Mouse (Mus musculus): Measurements from ENCODE around the gene Syngr2. TPM values are rescaled to one million over a fixed set of nuclear protein-coding genes. Genes with fewer than 3 reads are reported as not detected.

Gene Syngr2
- polyA plus RNA-seq, 2 experiments, result 36.5 to 50.4 TPM

- TF ChIP-seq CTCF (IDR thresholded peaks at IDR 0.05; ENCODE audit: low read depth), result no peak
- TF ChIP-seq EP300 (IDR thresholded peaks at IDR 0.05; ENCODE audit: low read depth), result peak; percentile 29
- Histone ChIP-seq H3K36me3 (replicated peaks; ENCODE audit: control insufficient read depth, insufficient read depth, low read depth) (peaks cover 37% of the 10 kb centered on the region), H3K4me1 (replicated peaks; ENCODE audit: control insufficient read depth in 2 of 2, insufficient read depth in 2 of 2, low read length in 1 of 2) (peaks cover 46 to 52% of the 10 kb centered on the region in 2 experiments), H3K9ac (replicated peaks) (peak overlapping the region; percentile 85), H3K4me2 (ENCODE audit: low read depth) (peak overlapping the region; percentile 87), H3K4me3 (ENCODE audit: insufficient read depth in 1 of 2, low read depth in 2 of 2, low read length in 2 of 2) (peak overlapping the region; percentile 77 to 88), H3K27ac (peak overlapping the region; percentile 99), H3K9me3 (ENCODE audit: control insufficient read depth, low read length) (no peaks in the 10 kb centered on the region), H3K27me3 (ENCODE audit: control insufficient read depth, insufficient read depth, low read length) (no peaks in the 10 kb centered on the region)
- ATAC-seq (ENCODE audit: insufficient read depth) (peak; percentile 54), DNase-seq (ENCODE audit: low read depth in 3 of 3, low spot score in 3 of 3) (peak in 1 of 3 experiments; percentile 55)
- WGBS (ENCODE audit: insufficient replicate concordance), result 0% methylated on average over 2 of the region's 2 CpGs
Observed at GRCm38 (mm10) chr11:117798160-117798541, 11.3 kb upstream of the Syngr2 start.

GRCm38 (mm10) chr11:117799174-117799573, 10.3 kb upstream of the Syngr2 start:
- no peak for TF ChIP-seq CTCF (IDR thresholded peaks at IDR 0.05; ENCODE audit: low read depth)
- TF ChIP-seq EP300 (IDR thresholded peaks at IDR 0.05; ENCODE audit: low read depth), result no peak
- WGBS (ENCODE audit: insufficient replicate concordance), result 39% methylated on average over 5 of the region's 5 CpGs
- DNase-seq (ENCODE audit: low read depth in 3 of 3, low spot score in 3 of 3) (no peak), ATAC-seq (ENCODE audit: insufficient read depth) (no peak)
- H3K4me3 ChIP-seq (ENCODE audit: insufficient read depth in 1 of 2, low read depth in 2 of 2, low read length in 2 of 2), result peak overlapping the region; percentile 77 to 88
- peak overlapping the region; percentile 87 for H3K4me2 ChIP-seq (ENCODE audit: low read depth)
- peak overlapping the region; percentile 85 for H3K9ac ChIP-seq (replicated peaks)
- H3K27ac ChIP-seq, result peak overlapping the region; percentile 99
- H3K27me3 ChIP-seq (ENCODE audit: control insufficient read depth, insufficient read depth, low read length), result no peaks in the 10 kb centered on the region
- H3K36me3 ChIP-seq (replicated peaks; ENCODE audit: control insufficient read depth, insufficient read depth, low read depth), result peaks cover 47% of the 10 kb centered on the region
- peaks cover 46 to 50% of the 10 kb centered on the region in 2 experiments for H3K4me1 ChIP-seq (replicated peaks; ENCODE audit: control insufficient read depth in 2 of 2, insufficient read depth in 2 of 2, low read length in 1 of 2)
- H3K9me3 ChIP-seq (ENCODE audit: control insufficient read depth, low read length), result no peaks in the 10 kb centered on the region

GRCm38 (mm10) chr11:117800038-117800437, 9.4 kb upstream of the Syngr2 start:
- WGBS (ENCODE audit: insufficient replicate concordance), result 83% methylated on average over 7 of the region's 7 CpGs
- H3K4me1 ChIP-seq (replicated peaks; ENCODE audit: control insufficient read depth in 2 of 2, insufficient read depth in 2 of 2, low read length in 1 of 2), result peaks cover 46 to 48% of the 10 kb centered on the region in 2 experiments

GRCm38 (mm10) chr11:117801650-117802049, 7.8 kb upstream of the Syngr2 start:
- Histone ChIP-seq H3K9me3 (ENCODE audit: control insufficient read depth, low read length) (no peaks in the 10 kb centered on the region), H3K4me3 (ENCODE audit: insufficient read depth in 1 of 2, low read depth in 2 of 2, low read length in 2 of 2) (peak overlapping the region; percentile 51 to 77), H3K4me1 (replicated peaks; ENCODE audit: control insufficient read depth in 2 of 2, insufficient read depth in 2 of 2, low read length in 1 of 2) (peaks cover 36% of the 10 kb centered on the region in 2 experiments), H3K27ac (peak overlapping the region; percentile 6), H3K27me3 (ENCODE audit: control insufficient read depth, insufficient read depth, low read length) (no peaks in the 10 kb centered on the region), H3K4me2 (ENCODE audit: low read depth) (peak overlapping the region; percentile 87), H3K36me3 (replicated peaks; ENCODE audit: control insufficient read depth, insufficient read depth, low read depth) (peaks cover 72% of the 10 kb centered on the region), H3K9ac (replicated peaks) (peak overlapping the region; percentile 51)
- ATAC-seq (ENCODE audit: insufficient read depth) (no peak), DNase-seq (ENCODE audit: low read depth in 3 of 3, low spot score in 3 of 3) (no peak)
- WGBS (ENCODE audit: insufficient replicate concordance), result 86% methylated on average over 7 of the region's 7 CpGs
- no peak for TF ChIP-seq CTCF (IDR thresholded peaks at IDR 0.05; ENCODE audit: low read depth)

More at GRCm38 (mm10) chr11:117800038-117800437, 9.4 kb upstream of the Syngr2 start:
- H3K9me3 ChIP-seq (ENCODE audit: control insufficient read depth, low read length), result no peaks in the 10 kb centered on the region
- H3K36me3 ChIP-seq (replicated peaks; ENCODE audit: control insufficient read depth, insufficient read depth, low read depth), result peaks cover 55% of the 10 kb centered on the region
- peak overlapping the region; percentile 99 for H3K27ac ChIP-seq
- peak overlapping the region; percentile 85 for H3K9ac ChIP-seq (replicated peaks)
- ATAC-seq (ENCODE audit: insufficient read depth) (no peak), DNase-seq (ENCODE audit: low read depth in 3 of 3, low spot score in 3 of 3) (no peak)
- peak overlapping the region; percentile 77 to 88 for H3K4me3 ChIP-seq (ENCODE audit: insufficient read depth in 1 of 2, low read depth in 2 of 2, low read length in 2 of 2)
- TF ChIP-seq CTCF (IDR thresholded peaks at IDR 0.05; ENCODE audit: low read depth) (no peak), EP300 (IDR thresholded peaks at IDR 0.05; ENCODE audit: low read depth) (no peak)
- H3K27me3 ChIP-seq (ENCODE audit: control insufficient read depth, insufficient read depth, low read length), result no peaks in the 10 kb centered on the region
- H3K4me2 ChIP-seq (ENCODE audit: low read depth), result peak overlapping the region; percentile 87

GRCm38 (mm10) chr11:117803166-117803688, 6.2 kb upstream of the Syngr2 start:
- Histone ChIP-seq H3K4me2 (ENCODE audit: low read depth) (peak overlapping the region; percentile 87), H3K27ac (peak overlapping the region; percentile 22; the same call in 1 of the 2 replicates), H3K9me3 (ENCODE audit: control insufficient read depth, low read length) (no peaks in the 10 kb centered on the region), H3K27me3 (ENCODE audit: control insufficient read depth, insufficient read depth, low read length) (no peaks in the 10 kb centered on the region), H3K4me3 (ENCODE audit: insufficient read depth in 1 of 2, low read depth in 2 of 2, low read length in 2 of 2) (peak overlapping the region; percentile 11 to 22; a peak in 3 of 4 replicates), H3K4me1 (replicated peaks; ENCODE audit: control insufficient read depth in 2 of 2, insufficient read depth in 2 of 2, low read length in 1 of 2) (peaks cover 29 to 30% of the 10 kb centered on the region in 2 experiments), H3K36me3 (replicated peaks; ENCODE audit: control insufficient read depth, insufficient read depth, low read depth) (peaks cover 85% of the 10 kb centered on the region), H3K9ac (replicated peaks) (peak overlapping the region; percentile 47; the same call in 1 of the 2 replicates)
- DNase-seq (ENCODE audit: low read depth in 3 of 3, low spot score in 3 of 3), result no peak
- WGBS (ENCODE audit: insufficient replicate concordance), result 87% methylated on average over 3 of the region's 3 CpGs
- TF ChIP-seq CTCF (IDR thresholded peaks at IDR 0.05; ENCODE audit: low read depth), result no peak
- TF ChIP-seq EP300 (IDR thresholded peaks at IDR 0.05; ENCODE audit: low read depth), result no peak
- ATAC-seq (ENCODE audit: insufficient read depth), result no peak
